Comparison of ENCODE assay signal across 16 mouse cellular contexts in genomic region chr17:87866719-87867318, GRCm38 (mm10). TPM values are rescaled to one million over a fixed set of nuclear protein-coding genes. Genes with fewer than 3 reads are reported as not detected.
"Had no signal": no experiment of that assay in that cellular context is flagged by ENCODE, and none has a peak within 500 bp of the region (broad histone marks: within the 10 kb centered on the region; RNA-seq: fewer than 3 reads in every experiment).

No protein-coding gene starts in this region.

- ATAC-seq: inflammation-experienced regulatory T-cells, adult 6 months had no signal

- H3K27ac ChIP-seq: left cerebral cortex, adult 2 months; limb, embryonic 13.5 days; liver, embryonic 13.5 days; midbrain, embryonic 13.5 days; neural tube, embryonic 13.5 days had no signal

- H3K36me3 ChIP-seq: limb, embryonic 13.5 days; liver, embryonic 13.5 days; midbrain, embryonic 13.5 days; neural tube, embryonic 13.5 days had no signal

- H3K27me3 ChIP-seq: limb, embryonic 13.5 days; liver, embryonic 13.5 days; midbrain, embryonic 13.5 days; neural tube, embryonic 13.5 days had no signal

- H3K9ac ChIP-seq: limb, embryonic 13.5 days; liver, embryonic 13.5 days; midbrain, embryonic 13.5 days; neural tube, embryonic 13.5 days had no signal

- H3K4me3 ChIP-seq: left cerebral cortex, adult 2 months; limb, embryonic 13.5 days; liver, embryonic 13.5 days; midbrain, embryonic 13.5 days; neural tube, embryonic 13.5 days had no signal

- H3K4me2 ChIP-seq: limb, embryonic 13.5 days; liver, embryonic 13.5 days; midbrain, embryonic 13.5 days; neural tube, embryonic 13.5 days had no signal

- H3K4me1 ChIP-seq: limb, embryonic 13.5 days; liver, embryonic 13.5 days had no signal

- DNase-seq: kidney, adult 18-20 months; kidney, postnatal 10 days; liver, embryonic 13.5 days; lung, adult 18-20 months; thymus, adult 18-20 months; thymus, postnatal 14 days had no signal

- H3K9me3 ChIP-seq: limb, embryonic 13.5 days; liver, embryonic 13.5 days; midbrain, embryonic 13.5 days; neural tube, embryonic 13.5 days had no signal

RNA-seq across cellular contexts. Expression of gene Rpl36-ps4, which starts 54.0 kb away (rescaled TPM):
- total RNA-seq: layer of hippocampus, postnatal 25 days; left cerebral cortex, adult 2 months; left cerebral cortex, postnatal 25 days; megakaryocyte-erythroid progenitor cell, adult 5-6 weeks had no signal
- polyA plus RNA-seq: inflammation-experienced regulatory T-cells, adult 6 months; kidney, embryonic 14.5 days; limb, embryonic 13.5 days; liver, embryonic 13.5 days; lung, embryonic 16.5 days; midbrain, embryonic 13.5 days; neural tube, embryonic 13.5 days had no signal
